Mouse (Mus musculus) lung, postnatal 0 days (tissue): ENCODE measurements around the gene Hdac11.

Experiments
- CTCF ChIP-seq: IDR thresholded peaks from 2 replicates; pipeline ENCODE4 v1.5.1; 2016; ENCODE audit warnings: antibody characterized with exemption, mild to moderate bottlenecking
- EP300 ChIP-seq: IDR thresholded peaks from 2 replicates; pipeline ENCODE4 v1.6.1; 2016; ENCODE audit warnings: antibody characterized with exemption, mild to moderate bottlenecking, control low read depth

GRCm38 (mm10) chr6:91198456-91198855 lies 42.0 kb downstream of the Hdac11 start:
- TF ChIP-seq CTCF (no peak), EP300 (no peak)
